Mouse (Mus musculus): ENCODE measurements around the gene St6gal1.

DNA sequence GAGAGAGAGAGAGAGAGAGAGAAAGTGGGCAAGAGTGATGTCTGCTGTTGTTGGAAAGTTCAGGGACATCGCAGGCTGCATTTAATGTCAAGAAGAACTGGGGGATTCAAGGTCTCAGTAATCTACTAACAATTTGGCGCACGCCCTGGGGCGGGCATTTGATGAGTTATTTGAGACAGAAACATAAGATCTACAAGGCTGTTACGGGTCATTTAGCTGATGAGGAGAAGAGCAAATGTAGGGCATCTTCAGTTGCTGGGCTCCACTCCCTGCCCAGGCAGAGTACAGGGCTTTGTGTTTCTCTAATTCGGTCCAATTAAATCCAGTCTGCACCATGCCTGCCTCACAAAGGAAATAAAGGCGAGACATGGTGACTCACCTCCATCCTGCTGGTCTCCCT lies 19.9 kb downstream of the St6gal1 start:
- TF ChIP-seq MAFK (IDR thresholded peaks at IDR 0.05; ENCODE audit: insufficient read depth, low read depth, low read length): no peak
- no peak for TF ChIP-seq HCFC1 (IDR thresholded peaks at IDR 0.05; ENCODE audit: borderline replicate concordance, insufficient read depth, low read length)
- no peak for TF ChIP-seq ZC3H11A (IDR thresholded peaks at IDR 0.05; ENCODE audit: borderline replicate concordance, low read depth, low read length)
